Mouse (Mus musculus) urinary bladder, postnatal 25 days (tissue): Measurements from ENCODE around the gene Strap.

ENCODE experiments used
- DNase-seq: peaks from one replicate; pipeline ENCODE4 v3.0.0; 2022; ENCODE audit warnings: low spot score

Gene Strap

DNA sequence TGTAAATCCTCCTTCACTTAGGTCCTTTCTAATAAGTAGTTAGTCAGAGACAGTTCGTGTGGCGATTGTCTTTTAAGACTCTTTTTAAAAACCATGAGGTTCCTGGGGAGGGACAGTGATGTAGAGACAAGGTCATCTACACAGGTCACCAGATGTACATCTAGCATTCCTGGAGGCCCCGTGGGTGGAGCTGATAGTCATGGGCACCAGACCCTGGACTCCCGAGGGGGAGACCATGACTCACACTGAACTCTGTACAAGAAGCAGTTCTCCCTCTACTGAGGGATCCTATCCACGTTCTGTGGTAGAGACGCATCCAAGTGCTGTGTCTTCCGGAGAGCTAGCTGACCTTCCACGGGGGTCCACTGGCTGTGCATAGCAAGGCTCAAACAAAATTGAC, 42.1 kb downstream of the Strap start:
- DNase-seq = no peak

DNA sequence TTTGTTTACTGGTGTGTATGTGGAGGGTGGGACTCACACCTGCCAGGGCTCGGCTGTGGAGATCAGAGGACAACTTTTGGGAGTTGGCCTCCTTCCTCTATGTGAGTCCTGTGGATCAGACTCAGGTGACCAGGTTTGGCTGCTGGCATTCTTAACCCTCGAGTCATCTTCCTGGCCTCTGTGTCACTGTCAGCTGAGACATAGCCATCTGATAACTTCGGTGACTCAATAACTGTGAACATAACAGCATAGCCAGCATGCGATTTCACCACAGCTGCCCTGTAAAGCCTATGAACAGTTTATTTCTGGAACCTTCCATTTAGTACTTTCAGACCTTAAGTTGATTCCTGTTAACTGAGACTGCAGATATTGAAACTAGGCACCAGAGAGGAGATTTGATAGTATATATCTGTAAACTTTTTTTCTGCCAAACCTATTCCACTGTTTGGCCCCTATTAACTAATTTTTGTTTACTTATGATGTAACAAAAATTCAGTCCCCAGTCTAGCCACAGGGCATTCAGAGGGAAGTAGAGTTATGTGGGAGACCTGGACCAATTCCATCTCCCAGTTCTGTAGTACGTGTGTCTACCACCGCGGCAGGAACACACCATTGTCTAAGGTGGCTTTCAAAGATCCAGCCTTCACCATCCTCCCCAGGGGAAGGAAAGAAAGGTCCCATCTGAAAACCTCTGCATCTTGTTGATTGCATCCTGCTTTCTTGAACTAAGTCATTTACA, 49.2 kb downstream of the Strap start:
- DNase-seq = no peak

DNA sequence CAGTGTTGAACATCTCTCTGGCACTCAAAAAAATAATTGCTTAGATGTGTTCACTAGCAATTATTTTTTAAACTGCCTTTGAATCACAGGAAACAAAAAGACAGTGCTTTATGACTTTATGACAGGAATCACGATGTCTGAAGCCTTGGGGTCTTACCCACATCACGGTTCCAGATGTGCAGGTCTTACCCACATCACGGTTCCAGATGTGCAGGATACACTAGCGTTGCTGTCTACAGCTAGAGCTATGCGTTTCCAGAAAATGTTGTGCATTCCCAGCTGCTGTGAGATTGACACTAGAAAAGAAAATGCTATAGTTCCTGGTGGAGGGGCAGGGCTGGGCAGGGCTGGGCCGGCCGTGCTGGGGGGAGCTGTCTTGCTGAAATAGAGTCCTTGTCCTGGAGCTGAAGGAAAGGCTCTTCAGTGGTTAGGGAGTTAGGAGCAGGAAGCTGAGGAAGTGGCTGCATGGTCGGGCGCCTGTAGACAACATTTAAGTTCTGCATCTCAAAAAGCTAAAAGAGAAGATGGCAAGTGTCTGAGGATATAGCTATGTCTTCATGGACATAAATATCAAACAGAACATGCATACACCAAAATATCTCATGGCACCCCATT, 54.2 kb downstream of the Strap start:
- DNase-seq = no peak

DNA sequence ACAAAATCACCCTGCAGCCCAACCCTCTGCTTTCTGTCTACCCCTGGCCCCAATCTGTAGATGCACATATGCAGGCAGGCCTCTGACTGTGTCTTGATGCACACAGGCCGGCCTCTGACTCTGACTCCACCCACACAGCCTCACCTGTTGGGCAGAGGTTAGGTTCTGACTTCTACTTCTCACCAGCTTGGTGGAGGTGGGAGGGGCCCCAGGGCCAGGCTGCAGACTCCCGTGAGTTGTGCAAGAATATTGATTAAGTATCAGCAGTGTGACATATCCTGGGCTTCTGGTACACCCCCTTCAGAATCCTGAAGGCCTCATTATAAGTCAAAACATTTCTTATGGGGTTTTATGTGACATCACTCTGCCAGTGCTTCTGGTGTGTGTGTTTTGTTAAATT, 54.8 kb downstream of the Strap start:
- no peak for DNase-seq

DNA sequence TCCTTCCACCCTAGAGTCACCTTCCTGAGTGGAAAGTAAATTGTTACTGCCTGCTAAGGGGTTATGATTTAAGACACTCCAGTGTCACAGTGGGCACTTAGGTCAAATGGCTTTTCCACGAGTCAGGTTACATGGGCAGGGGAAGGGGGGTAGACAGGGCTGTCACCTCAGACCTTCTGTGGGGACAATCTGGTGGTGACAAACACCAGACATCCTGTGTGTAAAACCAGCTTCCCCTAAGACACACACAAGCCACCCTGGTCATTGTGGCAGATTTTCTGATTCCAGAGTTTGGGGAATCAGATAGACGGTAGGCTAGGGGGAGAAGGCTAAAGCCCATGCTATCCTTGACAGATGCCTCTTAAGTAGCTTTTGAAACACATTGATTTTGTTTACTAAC, 60.6 kb downstream of the Strap start:
- no peak for DNase-seq

DNA sequence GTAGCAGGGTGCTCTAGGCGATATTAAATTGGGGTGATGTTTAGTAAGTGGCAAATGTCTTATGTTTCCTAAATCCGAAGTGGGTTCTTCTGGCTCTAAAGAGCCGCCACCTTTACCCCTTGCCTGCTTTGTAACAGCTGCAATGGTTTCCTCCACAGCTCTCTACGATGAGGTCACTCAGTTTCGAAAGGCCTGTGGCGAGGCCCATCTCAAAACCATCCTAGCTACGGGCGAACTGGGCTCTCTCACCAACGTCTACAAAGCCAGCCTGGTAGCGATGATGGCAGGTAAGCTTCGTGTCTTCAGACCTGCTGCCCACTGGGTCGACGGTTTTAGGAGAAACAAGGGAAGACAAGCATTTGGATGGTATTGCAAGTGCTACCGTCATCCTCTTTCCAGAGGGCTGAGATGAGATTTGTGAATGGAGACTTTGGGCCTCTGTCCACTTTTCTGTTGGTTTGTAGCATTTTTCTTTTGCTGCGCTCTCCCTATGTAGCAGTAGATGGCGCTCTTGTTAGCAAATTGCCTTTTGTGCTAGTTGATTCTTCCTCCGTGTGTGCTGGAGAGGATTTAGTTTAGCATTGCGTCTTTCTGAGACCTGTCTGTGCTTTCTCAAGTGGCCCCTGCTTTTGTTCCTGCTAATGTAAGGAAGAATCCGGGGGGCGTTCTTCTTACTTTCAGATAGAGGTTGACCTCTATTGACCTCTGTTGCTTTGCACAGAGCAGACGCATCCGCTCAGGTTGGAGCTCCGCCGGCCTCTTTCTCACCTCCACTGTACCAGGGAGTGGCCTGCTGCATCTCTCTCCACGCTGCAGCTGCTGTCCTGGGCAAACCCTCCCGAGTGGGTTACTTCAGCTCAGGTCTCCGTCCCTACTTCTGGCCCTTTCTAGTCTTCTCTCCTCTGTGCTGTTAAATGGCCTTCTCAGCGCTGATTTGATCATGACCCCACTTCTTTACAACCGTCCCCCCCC, 62.0 kb downstream of the Strap start:
- DNase-seq = no peak

DNA sequence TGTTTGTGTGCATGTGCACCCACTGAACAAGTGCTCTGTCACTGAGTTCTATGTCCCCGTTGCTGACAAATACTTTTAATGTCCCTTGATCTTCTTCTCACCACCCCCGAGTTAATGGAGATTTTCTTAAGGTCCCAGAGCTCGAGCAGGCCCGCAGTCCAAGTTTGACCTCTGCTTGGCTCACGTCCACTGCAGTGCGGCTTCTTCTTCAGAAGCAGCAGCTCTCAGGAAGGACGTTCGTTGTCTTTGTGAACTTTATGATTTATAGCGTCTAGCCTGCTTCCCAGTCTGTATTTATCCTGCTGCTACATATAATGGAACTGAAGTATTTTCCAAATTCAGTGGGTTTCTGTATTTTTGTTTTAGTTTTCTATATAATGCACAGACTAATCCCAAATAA, 64.4 kb downstream of the Strap start:
- no peak for DNase-seq
